Mouse (Mus musculus): ENCODE results near the gene Agap1. TPM values are rescaled to one million over a fixed set of nuclear protein-coding genes. Genes with fewer than 3 reads are reported as not detected.
A peak's percentile ranks its signal among the peaks of the same experiment; 100 is the strongest.

The Agap1 gene
- polyA plus RNA-seq, 1 experiment from 2014 or later: 8.5 TPM

DNA sequence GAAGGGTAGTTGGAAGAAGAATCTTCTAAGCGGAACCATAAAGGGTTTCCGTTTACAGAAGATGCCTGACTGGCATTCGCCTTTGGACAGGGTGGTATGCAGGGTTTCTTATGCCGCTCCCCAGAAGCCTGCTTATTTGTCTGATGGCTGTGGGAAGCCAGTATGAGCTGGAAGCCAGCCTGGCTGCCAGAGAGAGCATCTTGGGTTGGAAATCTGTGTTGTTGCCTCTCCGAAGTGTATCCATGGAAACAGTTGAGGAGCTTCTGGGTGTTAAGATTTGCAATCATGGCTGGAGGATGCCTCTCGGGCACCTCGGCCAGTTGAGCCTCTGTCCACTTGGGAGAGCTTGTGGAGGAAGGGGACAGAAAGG is 395.2 kb downstream of the Agap1 start:
- H3K4me1 ChIP-seq (replicated peaks; ENCODE audit: insufficient read depth, low read length): peaks cover 5% of the 10 kb centered on the region; the same call in 1 of the 2 replicates
- no peaks in the 10 kb centered on the region for H3K9me3 ChIP-seq (replicated peaks; ENCODE audit: low read length)
- H3K4me2 ChIP-seq (ENCODE audit: low read length): no peak overlapping the region
- H3K9ac ChIP-seq (ENCODE audit: low read depth, low read length): no peak overlapping the region
- whole genome bisulfite sequencing: 68% methylated on average over 7 of the region's 7 CpGs
- no peak overlapping the region for H3K27ac ChIP-seq
- no peak overlapping the region for H3K4me3 ChIP-seq (replicated peaks; ENCODE audit: low read depth, low read length)
- DNase-seq (ENCODE audit: low spot score): peak; percentile 23
- no peak for TF ChIP-seq CTCF (IDR thresholded peaks at IDR 0.05; ENCODE audit: low read depth)
- no peak for ATAC-seq (replicated peaks; ENCODE audit: low FRiP score, low read depth)
- no peaks in the 10 kb centered on the region for H3K27me3 ChIP-seq (ENCODE audit: insufficient read depth, low read length)
- H3K36me3 ChIP-seq (ENCODE audit: insufficient read depth, low read length): 0 out of 2 replicates have a peak, but pooled peaks cover 11% of the 10 kb centered on the region

- Histone ChIP-seq H3K4me3 (replicated peaks; ENCODE audit: low read depth, low read length) (no peak overlapping the region), H3K27ac (no peak overlapping the region), H3K4me2 (ENCODE audit: low read length) (no peak overlapping the region), H3K36me3 (ENCODE audit: insufficient read depth, low read length) (0 out of 2 replicates have a peak, but pooled peaks cover 6% of the 10 kb centered on the region), H3K9ac (ENCODE audit: low read depth, low read length) (no peak overlapping the region), H3K9me3 (replicated peaks; ENCODE audit: low read length) (no peaks in the 10 kb centered on the region), H3K27me3 (ENCODE audit: insufficient read depth, low read length) (no peaks in the 10 kb centered on the region), H3K4me1 (replicated peaks; ENCODE audit: insufficient read depth, low read length) (peaks cover 5% of the 10 kb centered on the region; the same call in 1 of the 2 replicates)
- DNase-seq (ENCODE audit: low spot score): no peak
- no peak for TF ChIP-seq CTCF (IDR thresholded peaks at IDR 0.05; ENCODE audit: low read depth)
- WGBS: 52% methylated on average over 11 of the region's 11 CpGs
- ATAC-seq (replicated peaks; ENCODE audit: low FRiP score, low read depth): no peak
These were observed 396.2 kb downstream of the Agap1 start for GRCm38 (mm10) chr1:89850681-89851414.

DNA sequence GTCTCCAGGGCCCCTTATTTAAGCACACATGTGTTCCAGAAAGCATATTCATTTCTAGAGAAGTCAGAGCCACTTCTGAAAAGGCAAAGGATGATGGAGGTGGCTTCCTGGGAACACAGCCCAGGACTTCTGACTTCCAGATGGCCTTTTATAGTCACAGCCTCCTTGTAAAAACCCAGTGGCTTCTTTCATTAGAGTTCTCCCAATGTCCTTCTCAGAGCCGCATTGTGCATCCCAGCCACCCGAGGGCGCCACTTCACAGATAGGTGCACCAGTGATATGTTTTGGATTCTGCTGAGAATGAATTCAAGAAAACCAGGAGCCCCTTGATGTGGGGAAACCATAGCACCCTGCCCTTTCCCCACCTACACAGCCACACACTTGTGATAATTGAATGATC is 404.6 kb downstream of the Agap1 start:
- Histone ChIP-seq H3K4me2 (ENCODE audit: low read length) (no peak overlapping the region), H3K27ac (no peak overlapping the region), H3K9me3 (replicated peaks; ENCODE audit: low read length) (no peaks in the 10 kb centered on the region), H3K4me1 (replicated peaks; ENCODE audit: insufficient read depth, low read length) (no peaks in the 10 kb centered on the region), H3K9ac (ENCODE audit: low read depth, low read length) (no peak overlapping the region), H3K36me3 (ENCODE audit: insufficient read depth, low read length) (peaks cover 6% of the 10 kb centered on the region; the same call in 1 of the 2 replicates), H3K27me3 (ENCODE audit: insufficient read depth, low read length) (no peaks in the 10 kb centered on the region), H3K4me3 (replicated peaks; ENCODE audit: low read depth, low read length) (no peak overlapping the region)
- WGBS: 26% methylated on average over 3 of the region's 3 CpGs
- TF ChIP-seq CTCF (IDR thresholded peaks at IDR 0.05; ENCODE audit: low read depth): peak; percentile 62
- no peak for DNase-seq (ENCODE audit: low spot score)
- no peak for ATAC-seq (replicated peaks; ENCODE audit: low FRiP score, low read depth)

- ATAC-seq (replicated peaks; ENCODE audit: low FRiP score, low read depth): no peak
- H3K4me3 ChIP-seq (replicated peaks; ENCODE audit: low read depth, low read length): no peak overlapping the region
These were observed 405.6 kb downstream of the Agap1 start for GRCm38 (mm10) chr1:89860017-89860730.

GRCm38 (mm10) chr1:89865787-89866186 is 411.2 kb downstream of the Agap1 start:
- Histone ChIP-seq H3K27me3 (ENCODE audit: insufficient read depth, low read length) (no peaks in the 10 kb centered on the region), H3K27ac (no peak overlapping the region), H3K9ac (ENCODE audit: low read depth, low read length) (no peak overlapping the region), H3K4me3 (replicated peaks; ENCODE audit: low read depth, low read length) (no peak overlapping the region), H3K4me2 (ENCODE audit: low read length) (no peak overlapping the region), H3K4me1 (replicated peaks; ENCODE audit: insufficient read depth, low read length) (no peaks in the 10 kb centered on the region), H3K9me3 (replicated peaks; ENCODE audit: low read length) (no peaks in the 10 kb centered on the region), H3K36me3 (ENCODE audit: insufficient read depth, low read length) (no peaks in the 10 kb centered on the region)
- no peak for DNase-seq (ENCODE audit: low spot score)
- peak; percentile 5; the same call in 1 of the 2 replicates for TF ChIP-seq CTCF (IDR thresholded peaks at IDR 0.05; ENCODE audit: low read depth)
- no peak for ATAC-seq (replicated peaks; ENCODE audit: low FRiP score, low read depth)
- WGBS: 45% methylated on average over 6 of the region's 6 CpGs

More at GRCm38 (mm10) chr1:89860017-89860730, 405.6 kb downstream of the Agap1 start:
- WGBS: 69% methylated on average over 2 of the region's 2 CpGs
- H3K27me3 ChIP-seq (ENCODE audit: insufficient read depth, low read length): no peaks in the 10 kb centered on the region
- no peak overlapping the region for H3K9ac ChIP-seq (ENCODE audit: low read depth, low read length)
- TF ChIP-seq CTCF (IDR thresholded peaks at IDR 0.05; ENCODE audit: low read depth): no peak
- H3K36me3 ChIP-seq (ENCODE audit: insufficient read depth, low read length): peaks cover 6% of the 10 kb centered on the region; the same call in 1 of the 2 replicates
- H3K9me3 ChIP-seq (replicated peaks; ENCODE audit: low read length): no peaks in the 10 kb centered on the region
- H3K27ac ChIP-seq: no peak overlapping the region
- H3K4me1 ChIP-seq (replicated peaks; ENCODE audit: insufficient read depth, low read length): no peaks in the 10 kb centered on the region
- H3K4me2 ChIP-seq (ENCODE audit: low read length): no peak overlapping the region
- DNase-seq (ENCODE audit: low spot score): no peak

DNA sequence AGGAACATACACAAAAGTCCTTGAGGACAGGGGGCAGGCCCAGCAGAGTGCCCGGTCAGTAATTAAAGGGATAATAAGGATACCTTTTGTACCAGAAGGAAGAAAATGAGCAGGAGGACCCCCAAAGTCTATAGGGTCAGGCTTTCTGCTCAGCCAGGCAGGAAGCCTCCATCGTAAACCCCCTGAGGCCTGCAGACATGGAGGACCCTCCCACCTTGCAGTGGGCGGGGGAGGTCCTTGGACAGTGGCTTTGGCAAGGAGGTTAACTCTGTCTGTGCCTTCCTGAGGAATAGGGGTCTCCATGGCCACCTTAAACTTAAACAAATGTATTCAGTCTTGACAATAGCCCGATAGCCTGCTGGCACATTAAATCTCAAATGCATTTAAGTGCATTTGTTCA is 413.2 kb downstream of the Agap1 start:
- ATAC-seq (replicated peaks; ENCODE audit: low FRiP score, low read depth) (no peak), DNase-seq (ENCODE audit: low spot score) (peak; percentile 32)
- H3K27ac ChIP-seq: no peak overlapping the region
- H3K9me3 ChIP-seq (replicated peaks; ENCODE audit: low read length): no peaks in the 10 kb centered on the region
- no peak overlapping the region for H3K4me3 ChIP-seq (replicated peaks; ENCODE audit: low read depth, low read length)
- H3K36me3 ChIP-seq (ENCODE audit: insufficient read depth, low read length): no peaks in the 10 kb centered on the region
- no peak for TF ChIP-seq CTCF (IDR thresholded peaks at IDR 0.05; ENCODE audit: low read depth)
- H3K4me1 ChIP-seq (replicated peaks; ENCODE audit: insufficient read depth, low read length): no peaks in the 10 kb centered on the region
- H3K4me2 ChIP-seq (ENCODE audit: low read length): no peak overlapping the region
- no peaks in the 10 kb centered on the region for H3K27me3 ChIP-seq (ENCODE audit: insufficient read depth, low read length)
- H3K9ac ChIP-seq (ENCODE audit: low read depth, low read length): no peak overlapping the region
- 30% methylated on average over 4 of the region's 4 CpGs for WGBS

All from kidney, postnatal 0 days (tissue).